Mouse (Mus musculus) macrophage (primary cell): Measurements from ENCODE around the gene Snx18. TPM values are rescaled to one million over a fixed set of nuclear protein-coding genes. Genes with fewer than 3 reads are reported as not detected.

Source experiments
- H3K27ac ChIP-seq: fragments of 350-480 bp; formaldehyde crosslinking; 2 replicates; pipeline ENCODE4 v1.9.0; 2021
- H3K36me3 ChIP-seq: fragments of 350-480 bp; formaldehyde crosslinking; 2 replicates; pipeline ENCODE4 v1.9.0; 2021; ENCODE audit errors: inconsistent target
- H3K4me3 ChIP-seq: fragments of 350-480 bp; formaldehyde crosslinking; 2 replicates; pipeline ENCODE4 v1.9.0; 2021; ENCODE audit errors: inconsistent target
- H3K79me2 ChIP-seq: fragments of 350-480 bp; formaldehyde crosslinking; 2 replicates; pipeline ENCODE4 v1.9.0; 2021; ENCODE audit errors: inconsistent target
- WGBS: methylation state at CpG from one replicate; pipeline ENCODE4 v1.1.7; 2026; ENCODE audit warnings: inconsistent platforms; ENCODE audit not compliant: missing documents; 5-methylcytosine and 5-hydroxymethylcytosine counted together
- polyA plus RNA-seq: library from polyadenylated mRNA; stranded (reverse); fragments of 250-400 nt; gene quantifications from 3 replicates; pipeline ENCODE4 v1.2.4, GENCODE M21; 2018; ENCODE audit warnings: inconsistent platforms
- total RNA-seq, 78 experiments: library from RNA; depleted of rRNA; stranded (reverse); fragments of 250-400 nt; gene quantifications; 1 replicate in 9 of 78; 2 replicates in 24 of 78; 3 replicates in 43 of 78; 4 replicates in 2 of 78; pipeline ENCODE4 v1.2.4; 2018; ENCODE audit warnings: inconsistent platforms in 56 of 78

Gene Snx18
- 100 to 1,000 TPM in 15 of 26 experiments, 10 to 100 TPM in 11; 32.0 to 306 (median 123) TPM for total RNA-seq (2018; cell fraction: chromatin; rRNA removed)
- 100 to 1,000 TPM in 8 of 26 experiments, 10 to 100 TPM in 18; 29.3 to 200 (median 49.8) TPM for total RNA-seq (2018; cell fraction: cytosol; rRNA removed)
- 100 to 1,000 TPM in 19 of 26 experiments, 10 to 100 TPM in 7; 49.0 to 321 (median 163) TPM for total RNA-seq (2018; cell fraction: nucleus; rRNA removed)
- polyA plus RNA-seq: 25.5 to 41.4 TPM (median 28.7 TPM) in 3 replicates

- Histone ChIP-seq H3K36me3 (no peaks in the 10 kb centered on the region), H3K27ac (peak within 1 kb of the TSS; percentile 78), H3K79me2 (peaks cover 45% of the 10 kb centered on the region), H3K4me3 (peak within 1 kb of the TSS; percentile 67)
- WGBS: under 1% methylated on average over 107 of the region's 119 CpGs
Measured at GRCm38 (mm10) chr13:113617891-113618823, at the start of gene Snx18. TSS of gene Snx18 (minus strand) at chr13:113618564.

- Histone ChIP-seq H3K27ac (no peak overlapping the region), H3K79me2 (no peaks in the 10 kb centered on the region), H3K4me3 (no peak overlapping the region), H3K36me3 (no peaks in the 10 kb centered on the region)
- WGBS: 91% methylated on average over 6 of the region's 7 CpGs
Measured at GRCm38 (mm10) chr13:113663883-113664282, 45.5 kb upstream of the Snx18 start.

GRCm38 (mm10) chr13:113663151-113663779 lies 44.9 kb upstream of the Snx18 start, which contains the start of gene Hspb3:
TSS of gene Hspb3 (minus strand) at chr13:113663676.
- H3K79me2 ChIP-seq: no peaks in the 10 kb centered on the region
- 80% methylated on average over 28 of the region's 28 CpGs for WGBS
- no peak within 1 kb of the TSS for H3K4me3 ChIP-seq
- H3K27ac ChIP-seq: no peak within 1 kb of the TSS
- no peaks in the 10 kb centered on the region for H3K36me3 ChIP-seq

- no peaks in the 10 kb centered on the region for H3K79me2 ChIP-seq
Measured at GRCm38 (mm10) chr13:113661826-113662271, 43.5 kb upstream of the Snx18 start.

GRCm38 (mm10) chr13:113660576-113661310 lies 42.4 kb upstream of the Snx18 start:
- Histone ChIP-seq H3K36me3 (no peaks in the 10 kb centered on the region), H3K4me3 (no peak overlapping the region), H3K79me2 (no peaks in the 10 kb centered on the region), H3K27ac (no peak overlapping the region)
- 91% methylated on average over 9 of the region's 9 CpGs for WGBS

More at GRCm38 (mm10) chr13:113661826-113662271, 43.5 kb upstream of the Snx18 start:
- H3K4me3 ChIP-seq: no peak overlapping the region
- 78% methylated on average over 7 of the region's 7 CpGs for WGBS
- H3K36me3 ChIP-seq: no peaks in the 10 kb centered on the region
- no peak overlapping the region for H3K27ac ChIP-seq

GRCm38 (mm10) chr13:113657204-113657603 lies 38.8 kb upstream of the Snx18 start:
- WGBS: 36% methylated on average over 7 of the region's 7 CpGs
- H3K36me3 ChIP-seq: no peaks in the 10 kb centered on the region

GRCm38 (mm10) chr13:113656639-113657038 lies 38.3 kb upstream of the Snx18 start:
- H3K4me3 ChIP-seq: no peak overlapping the region
- WGBS: 98% methylated on average over 4 of the region's 4 CpGs

More at GRCm38 (mm10) chr13:113657204-113657603, 38.8 kb upstream of the Snx18 start:
- H3K79me2 ChIP-seq: no peaks in the 10 kb centered on the region
- H3K4me3 ChIP-seq: no peak overlapping the region
- H3K27ac ChIP-seq: no peak overlapping the region

GRCm38 (mm10) chr13:113655511-113655910 lies 37.1 kb upstream of the Snx18 start:
- no peak overlapping the region for H3K4me3 ChIP-seq
- H3K27ac ChIP-seq: no peak overlapping the region
- no peaks in the 10 kb centered on the region for H3K36me3 ChIP-seq
- no peaks in the 10 kb centered on the region for H3K79me2 ChIP-seq
- 98% methylated on average over 4 of the region's 4 CpGs for WGBS

More at GRCm38 (mm10) chr13:113656639-113657038, 38.3 kb upstream of the Snx18 start:
- no peaks in the 10 kb centered on the region for H3K79me2 ChIP-seq
- no peaks in the 10 kb centered on the region for H3K36me3 ChIP-seq
- no peak overlapping the region for H3K27ac ChIP-seq

- 94% methylated on average over 11 of the region's 11 CpGs for WGBS
- no peak overlapping the region for H3K4me3 ChIP-seq
Measured at GRCm38 (mm10) chr13:113640944-113641597, 22.7 kb upstream of the Snx18 start.

GRCm38 (mm10) chr13:113638914-113639313 lies 20.6 kb upstream of the Snx18 start:
- H3K79me2 ChIP-seq: no peaks in the 10 kb centered on the region
- WGBS: 14% methylated on average over 7 of the region's 7 CpGs
- H3K36me3 ChIP-seq: no peaks in the 10 kb centered on the region
- H3K27ac ChIP-seq: no peak overlapping the region
- no peak overlapping the region for H3K4me3 ChIP-seq

More at GRCm38 (mm10) chr13:113640944-113641597, 22.7 kb upstream of the Snx18 start:
- H3K79me2 ChIP-seq: no peaks in the 10 kb centered on the region
- no peaks in the 10 kb centered on the region for H3K36me3 ChIP-seq
- no peak overlapping the region for H3K27ac ChIP-seq

- Histone ChIP-seq H3K79me2 (no peaks in the 10 kb centered on the region), H3K36me3 (no peaks in the 10 kb centered on the region), H3K4me3 (no peak overlapping the region), H3K27ac (peak overlapping the region; percentile 21)
- 6% methylated on average over 17 of the region's 17 CpGs for WGBS
Measured at GRCm38 (mm10) chr13:113635799-113636222, 17.4 kb upstream of the Snx18 start.

GRCm38 (mm10) chr13:113634732-113635481 lies 16.5 kb upstream of the Snx18 start:
- Histone ChIP-seq H3K27ac (no peak overlapping the region), H3K36me3 (no peaks in the 10 kb centered on the region), H3K4me3 (no peak overlapping the region), H3K79me2 (no peaks in the 10 kb centered on the region)
- WGBS: 87% methylated on average over 15 of the region's 15 CpGs

GRCm38 (mm10) chr13:113632506-113632905 lies 14.1 kb upstream of the Snx18 start:
- WGBS: 69% methylated on average over 6 of the region's 6 CpGs
- H3K4me3 ChIP-seq: no peak overlapping the region
- no peaks in the 10 kb centered on the region for H3K79me2 ChIP-seq
- no peak overlapping the region for H3K27ac ChIP-seq
- no peaks in the 10 kb centered on the region for H3K36me3 ChIP-seq
